Mouse (Mus musculus): ENCODE results near the gene Kif26b. TPM values are rescaled to one million over a fixed set of nuclear protein-coding genes. Genes with fewer than 3 reads are reported as not detected.

Gene Kif26b
- polyA plus RNA-seq, 1 experiment from 2014 or later: 4.9 TPM

GRCm38 (mm10) chr1:178748222-178748600 is 219.3 kb downstream of the Kif26b start:
- no peaks in the 10 kb centered on the region for H3K9me3 ChIP-seq
- H3K4me2 ChIP-seq (replicated peaks): no peak overlapping the region
- H3K27me3 ChIP-seq (replicated peaks): no peaks in the 10 kb centered on the region
- ATAC-seq: no peak
- H3K36me3 ChIP-seq: no peaks in the 10 kb centered on the region
- 81% methylated on average over 7 of the region's 7 CpGs for WGBS
- H3K27ac ChIP-seq: no peak overlapping the region
- H3K4me3 ChIP-seq (replicated peaks): no peak overlapping the region
- no peak overlapping the region for H3K9ac ChIP-seq
- no peaks in the 10 kb centered on the region for H3K4me1 ChIP-seq (replicated peaks)

GRCm38 (mm10) chr1:178748617-178749016 is 219.7 kb downstream of the Kif26b start:
- no peaks in the 10 kb centered on the region for H3K27me3 ChIP-seq (replicated peaks)
- H3K9ac ChIP-seq: no peak overlapping the region
- no peak overlapping the region for H3K4me2 ChIP-seq (replicated peaks)
- H3K27ac ChIP-seq: no peak overlapping the region
- WGBS: 93% methylated on average over 1 of the region's 1 CpGs
- no peaks in the 10 kb centered on the region for H3K36me3 ChIP-seq
- no peaks in the 10 kb centered on the region for H3K4me1 ChIP-seq (replicated peaks)
- no peaks in the 10 kb centered on the region for H3K9me3 ChIP-seq
- H3K4me3 ChIP-seq (replicated peaks): no peak overlapping the region
- no peak for ATAC-seq

DNA sequence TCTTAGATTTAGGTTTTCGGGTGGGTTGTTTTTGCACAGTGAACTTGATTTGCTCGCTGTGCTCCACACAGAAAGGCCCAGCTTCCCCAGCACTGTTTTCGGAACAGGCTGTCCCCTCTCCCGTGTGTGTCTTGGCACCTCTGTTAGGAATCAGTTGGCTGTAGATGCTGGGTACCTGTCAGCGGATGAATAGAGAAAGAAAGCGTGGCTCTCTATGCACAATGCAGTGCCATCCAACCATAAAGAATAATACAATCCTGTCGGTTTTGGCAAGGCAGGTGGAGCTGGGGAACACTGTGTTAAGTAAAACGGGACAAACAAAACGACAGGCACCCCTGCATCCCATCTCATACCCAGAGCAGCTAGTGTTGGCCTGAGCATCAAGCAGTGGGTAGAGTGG is 220.9 kb downstream of the Kif26b start:
- 91% methylated on average over 9 of the region's 9 CpGs for WGBS
- Histone ChIP-seq H3K4me3 (replicated peaks) (no peak overlapping the region), H3K9me3 (no peaks in the 10 kb centered on the region), H3K36me3 (no peaks in the 10 kb centered on the region), H3K9ac (no peak overlapping the region), H3K27ac (no peak overlapping the region), H3K27me3 (replicated peaks) (no peaks in the 10 kb centered on the region), H3K4me1 (replicated peaks) (no peaks in the 10 kb centered on the region), H3K4me2 (replicated peaks) (no peak overlapping the region)
- ATAC-seq: no peak

- Histone ChIP-seq H3K27ac (no peak overlapping the region), H3K27me3 (replicated peaks) (no peaks in the 10 kb centered on the region), H3K9ac (no peak overlapping the region), H3K36me3 (no peaks in the 10 kb centered on the region), H3K9me3 (no peaks in the 10 kb centered on the region), H3K4me2 (replicated peaks) (no peak overlapping the region), H3K4me3 (replicated peaks) (no peak overlapping the region), H3K4me1 (replicated peaks) (no peaks in the 10 kb centered on the region)
- ATAC-seq: no peak
- WGBS: 48% methylated on average over 3 of the region's 3 CpGs
Measured at GRCm38 (mm10) chr1:178758441-178758840, 229.5 kb downstream of the Kif26b start.

DNA sequence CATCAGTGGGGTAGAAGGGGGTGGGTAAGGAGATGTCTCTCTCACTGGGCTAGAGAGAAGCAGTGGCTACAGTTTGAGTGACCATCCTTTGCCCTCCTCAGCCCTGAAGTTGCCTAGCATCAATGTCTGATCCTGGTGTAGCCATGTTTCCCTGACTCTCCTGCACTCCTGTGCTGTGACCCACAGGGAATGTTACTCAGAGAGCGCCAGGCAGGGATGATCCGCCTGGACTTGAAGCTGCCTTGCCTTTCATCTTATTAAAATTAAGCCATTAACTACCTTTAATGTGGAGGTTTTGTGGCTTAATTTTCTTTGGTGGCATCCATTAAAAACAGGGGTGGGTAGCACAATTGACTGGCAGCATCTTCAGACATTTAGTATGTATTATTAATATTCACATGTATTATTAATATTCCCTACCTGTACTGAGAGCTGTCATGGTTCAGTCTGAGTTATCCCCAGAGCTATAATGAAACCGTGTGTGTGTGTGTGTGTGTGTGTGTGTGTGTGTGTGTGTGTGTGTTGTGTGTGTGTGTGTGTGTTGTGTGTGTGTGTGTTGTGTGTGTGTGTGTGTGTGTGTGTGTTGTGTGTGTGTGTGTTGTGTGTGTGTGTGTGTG is 233.3 kb downstream of the Kif26b start:
- H3K36me3 ChIP-seq: no peaks in the 10 kb centered on the region
- no peaks in the 10 kb centered on the region for H3K9me3 ChIP-seq
- no peak overlapping the region for H3K9ac ChIP-seq
- no peaks in the 10 kb centered on the region for H3K27me3 ChIP-seq (replicated peaks)
- no peak overlapping the region for H3K4me2 ChIP-seq (replicated peaks)
- no peak for ATAC-seq
- H3K4me3 ChIP-seq (replicated peaks): no peak overlapping the region
- no peak overlapping the region for H3K27ac ChIP-seq
- 89% methylated on average over 3 of the region's 3 CpGs for WGBS
- H3K4me1 ChIP-seq (replicated peaks): no peaks in the 10 kb centered on the region; the same call in 1 of the 2 replicates

DNA sequence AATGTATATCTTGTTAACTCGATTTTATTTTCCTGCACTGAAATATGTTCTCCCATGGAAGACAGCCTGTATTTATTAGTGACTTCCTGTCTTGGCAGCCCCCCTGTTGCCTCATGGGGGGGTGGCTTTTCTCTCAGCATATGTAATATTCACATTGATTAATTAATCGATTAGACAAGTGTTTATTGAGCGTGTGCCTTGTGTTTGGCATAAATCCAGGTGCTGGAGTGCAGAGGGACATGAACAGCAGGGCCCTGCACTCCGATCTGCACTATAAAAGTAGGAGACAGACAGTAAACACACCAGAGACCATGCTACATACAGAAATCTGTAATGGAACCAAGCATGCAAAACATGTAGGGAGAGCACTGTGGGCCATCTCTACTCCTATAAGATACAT is 236.0 kb downstream of the Kif26b start:
- WGBS: 45% methylated on average over 4 of the region's 4 CpGs
- no peak overlapping the region for H3K4me2 ChIP-seq (replicated peaks)

DNA sequence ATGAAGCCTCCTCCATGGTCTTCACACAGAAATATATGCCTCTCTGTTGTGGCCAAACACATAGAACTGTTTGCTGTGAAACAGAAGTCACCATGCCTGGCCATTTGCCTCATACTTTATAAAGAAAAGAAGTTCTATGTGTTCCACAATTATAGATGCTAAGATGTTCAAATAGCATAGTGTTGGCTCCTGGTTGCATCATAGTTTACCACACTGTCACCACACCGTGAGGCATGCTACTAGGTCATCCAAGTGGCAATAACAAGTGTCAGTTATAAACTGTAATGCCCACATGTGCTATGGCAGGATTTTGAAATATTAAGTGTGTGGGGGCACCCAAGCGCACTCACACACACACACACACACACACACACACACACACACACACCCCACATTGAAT is 236.7 kb downstream of the Kif26b start:
- no peak overlapping the region for H3K4me3 ChIP-seq (replicated peaks)
- no peak overlapping the region for H3K27ac ChIP-seq
- H3K4me1 ChIP-seq (replicated peaks): no peaks in the 10 kb centered on the region; the same call in 1 of the 2 replicates
- 80% methylated on average over 2 of the region's 2 CpGs for WGBS
- H3K9me3 ChIP-seq: no peaks in the 10 kb centered on the region
- no peak for ATAC-seq
- H3K36me3 ChIP-seq: no peaks in the 10 kb centered on the region
- H3K9ac ChIP-seq: no peak overlapping the region
- no peaks in the 10 kb centered on the region for H3K27me3 ChIP-seq (replicated peaks)
- no peak overlapping the region for H3K4me2 ChIP-seq (replicated peaks)

More for the DNA sequence above, 236.0 kb downstream of the Kif26b start:
- Histone ChIP-seq H3K27ac (no peak overlapping the region), H3K4me1 (replicated peaks) (no peaks in the 10 kb centered on the region; the same call in 1 of the 2 replicates), H3K27me3 (replicated peaks) (no peaks in the 10 kb centered on the region), H3K36me3 (no peaks in the 10 kb centered on the region), H3K9me3 (no peaks in the 10 kb centered on the region), H3K9ac (no peak overlapping the region), H3K4me3 (replicated peaks) (no peak overlapping the region)
- no peak for ATAC-seq

- H3K27ac ChIP-seq: no peak overlapping the region
- no peak for ATAC-seq
- H3K36me3 ChIP-seq: no peaks in the 10 kb centered on the region
- H3K4me2 ChIP-seq (replicated peaks): no peak overlapping the region
- 75% methylated on average over 4 of the region's 4 CpGs for WGBS
- H3K4me3 ChIP-seq (replicated peaks): no peak overlapping the region
- H3K27me3 ChIP-seq (replicated peaks): no peaks in the 10 kb centered on the region
- no peaks in the 10 kb centered on the region for H3K9me3 ChIP-seq
- no peak overlapping the region for H3K9ac ChIP-seq
- H3K4me1 ChIP-seq (replicated peaks): no peaks in the 10 kb centered on the region; the same call in 1 of the 2 replicates
Measured at GRCm38 (mm10) chr1:178768976-178769375, 240.1 kb downstream of the Kif26b start.

- no peak overlapping the region for H3K4me2 ChIP-seq (replicated peaks)
- no peaks in the 10 kb centered on the region for H3K27me3 ChIP-seq (replicated peaks)
- no peaks in the 10 kb centered on the region for H3K36me3 ChIP-seq
- H3K4me3 ChIP-seq (replicated peaks): no peak overlapping the region
- H3K9me3 ChIP-seq: no peaks in the 10 kb centered on the region
- 63% methylated on average over 6 of the region's 6 CpGs for WGBS
- no peaks in the 10 kb centered on the region; the same call in 1 of the 2 replicates for H3K4me1 ChIP-seq (replicated peaks)
- no peak overlapping the region for H3K27ac ChIP-seq
- no peak overlapping the region for H3K9ac ChIP-seq
- no peak for ATAC-seq
Measured at GRCm38 (mm10) chr1:178769988-178770387, 241.1 kb downstream of the Kif26b start.

DNA sequence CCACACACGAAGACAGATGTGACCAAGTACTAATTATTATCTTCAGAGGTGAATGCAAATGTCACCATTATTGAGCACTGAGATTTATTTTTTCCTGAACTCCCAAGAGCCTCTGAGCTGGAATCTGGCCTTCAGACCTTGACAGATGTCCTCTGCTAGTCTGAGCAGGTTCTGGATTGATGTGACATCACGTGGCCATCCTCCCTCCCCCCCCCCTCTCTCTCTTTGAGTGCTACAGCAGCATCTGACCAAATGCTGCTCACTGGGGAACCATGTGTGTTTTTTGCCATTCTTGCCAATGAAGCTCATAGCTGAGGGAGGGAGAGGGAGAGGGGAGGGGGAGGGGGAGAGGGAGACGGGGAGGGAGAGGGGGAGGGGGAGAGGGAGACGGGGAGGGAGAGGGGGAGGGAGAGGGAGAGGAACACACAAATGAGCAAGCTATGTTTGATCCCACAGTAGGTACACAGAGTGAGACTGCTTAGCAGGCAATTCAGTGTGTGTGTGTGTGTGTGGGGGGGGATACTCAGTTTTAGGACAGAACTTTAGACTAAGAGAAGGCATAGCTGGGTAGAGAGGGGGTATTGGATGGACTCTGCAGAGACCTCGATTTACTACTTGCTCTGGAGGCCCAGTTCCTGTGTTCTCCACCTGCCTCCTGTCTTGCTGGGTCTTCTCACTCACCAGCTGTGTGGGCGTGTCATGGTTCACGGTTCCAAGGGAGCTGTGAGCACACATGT is 241.9 kb downstream of the Kif26b start:
- no peaks in the 10 kb centered on the region for H3K4me1 ChIP-seq (replicated peaks)
- no peak overlapping the region for H3K4me3 ChIP-seq (replicated peaks)
- no peak overlapping the region for H3K4me2 ChIP-seq (replicated peaks)
- 70% methylated on average over 5 of the region's 7 CpGs for WGBS
- no peak for ATAC-seq
- no peak overlapping the region for H3K9ac ChIP-seq
- H3K9me3 ChIP-seq: no peaks in the 10 kb centered on the region
- no peak overlapping the region for H3K27ac ChIP-seq
- no peaks in the 10 kb centered on the region for H3K36me3 ChIP-seq
- H3K27me3 ChIP-seq (replicated peaks): no peaks in the 10 kb centered on the region

DNA sequence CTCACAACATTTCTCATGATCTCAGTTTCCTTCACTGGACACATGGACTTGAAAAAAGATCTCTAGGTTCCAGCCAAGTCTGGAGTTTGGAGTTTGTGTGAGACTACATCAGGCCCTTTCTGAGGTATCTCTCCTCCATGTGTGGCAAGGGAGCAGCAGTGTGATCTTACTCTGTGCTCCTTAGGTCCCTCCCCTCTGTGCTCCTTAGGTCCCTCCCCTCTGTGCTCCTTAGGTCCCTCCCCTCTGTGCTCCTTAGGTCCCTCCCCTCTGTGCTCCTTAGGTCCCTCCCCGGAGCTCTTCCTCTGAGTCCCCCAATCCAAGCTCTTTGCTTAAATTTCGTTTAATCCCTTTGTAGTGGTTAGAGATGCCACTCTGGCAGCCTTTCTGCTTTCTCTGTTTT is 250.8 kb downstream of the Kif26b start:
- Histone ChIP-seq H3K9ac (no peak overlapping the region), H3K27me3 (replicated peaks) (no peaks in the 10 kb centered on the region)

GRCm38 (mm10) chr1:178784043-178784442 is 255.1 kb downstream of the Kif26b start:
- H3K27me3 ChIP-seq (replicated peaks): no peaks in the 10 kb centered on the region
- no peak overlapping the region for H3K4me3 ChIP-seq (replicated peaks)
- ATAC-seq: no peak
- 96% methylated on average over 6 of the region's 6 CpGs for WGBS
- H3K27ac ChIP-seq: no peak overlapping the region
- H3K4me2 ChIP-seq (replicated peaks): no peak overlapping the region
- no peaks in the 10 kb centered on the region for H3K36me3 ChIP-seq
- no peak overlapping the region for H3K9ac ChIP-seq
- H3K9me3 ChIP-seq: no peaks in the 10 kb centered on the region
- H3K4me1 ChIP-seq (replicated peaks): no peaks in the 10 kb centered on the region

More for the DNA sequence above, 250.8 kb downstream of the Kif26b start:
- Histone ChIP-seq H3K4me3 (replicated peaks) (no peak overlapping the region), H3K27ac (no peak overlapping the region), H3K4me2 (replicated peaks) (no peak overlapping the region), H3K9me3 (no peaks in the 10 kb centered on the region), H3K36me3 (no peaks in the 10 kb centered on the region), H3K4me1 (replicated peaks) (no peaks in the 10 kb centered on the region)
- WGBS: 32% methylated on average over 2 of the region's 2 CpGs
- no peak for ATAC-seq

DNA sequence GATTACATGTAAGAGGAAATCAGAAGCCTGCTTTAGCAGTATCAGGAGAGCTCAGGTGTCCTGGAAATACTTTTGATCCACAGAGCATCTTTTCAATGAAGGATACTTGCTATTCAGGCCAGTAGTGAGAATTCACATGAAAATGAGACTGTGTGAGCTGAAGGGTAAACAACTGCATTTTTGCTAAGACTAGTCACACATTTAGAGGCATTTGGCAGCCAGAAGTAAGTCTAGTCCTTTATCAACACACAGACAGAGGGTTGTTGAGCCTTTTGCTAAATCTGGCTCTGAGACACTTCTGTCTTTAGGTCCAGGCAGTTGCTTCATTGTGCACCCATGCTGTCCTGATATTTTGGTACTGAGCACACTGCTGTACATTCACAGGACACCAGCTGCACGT is 262.3 kb downstream of the Kif26b start:
- Histone ChIP-seq H3K36me3 (no peaks in the 10 kb centered on the region), H3K9me3 (no peaks in the 10 kb centered on the region), H3K9ac (no peak overlapping the region), H3K27ac (no peak overlapping the region), H3K27me3 (replicated peaks) (no peaks in the 10 kb centered on the region), H3K4me3 (replicated peaks) (no peak overlapping the region), H3K4me1 (replicated peaks) (no peaks in the 10 kb centered on the region), H3K4me2 (replicated peaks) (no peak overlapping the region)
- WGBS: 40% methylated on average over 1 of the region's 1 CpGs
- ATAC-seq: no peak
